Mouse (Mus musculus): ENCODE data around the gene Inpp5k. TPM values are rescaled to one million over a fixed set of nuclear protein-coding genes. Genes with fewer than 3 reads are reported as not detected.

The Inpp5k gene
- polyA plus RNA-seq, 1 experiment from 2014 or later, result 23.2 TPM

DNA sequence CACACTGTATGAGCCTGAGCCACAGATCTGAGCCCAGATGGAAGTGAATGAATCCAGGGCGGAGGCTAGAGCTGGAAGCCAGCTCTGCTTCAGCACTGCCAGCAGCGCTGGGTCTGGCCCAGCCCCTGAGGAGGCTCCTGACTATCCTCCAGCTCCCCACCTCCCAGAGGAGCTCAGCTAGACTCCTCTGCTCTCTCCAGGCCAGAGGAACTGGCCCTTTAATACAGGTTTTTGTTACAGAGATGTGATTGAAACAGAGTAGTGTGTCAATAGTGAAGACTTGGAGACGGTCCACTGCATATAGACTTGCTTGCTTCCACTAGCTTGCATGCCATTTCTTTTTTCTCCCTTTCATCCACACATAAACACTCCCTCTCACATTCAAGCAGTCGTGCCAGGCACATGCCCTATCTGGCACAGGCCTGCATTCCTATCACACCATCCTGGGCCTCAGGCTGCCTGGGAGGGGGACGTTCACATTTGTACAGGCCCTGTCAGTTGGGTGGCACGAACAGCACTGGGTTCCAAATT lies 17.0 kb downstream of the Inpp5k start:
- 65% methylated on average over 6 of the region's 6 CpGs for WGBS
- no peak overlapping the region for H3K27ac ChIP-seq

GRCm38 (mm10) chr11:75649155-75649561 lies 18.4 kb downstream of the Inpp5k start:
- peaks cover 7% of the 10 kb centered on the region for H3K36me3 ChIP-seq
- H3K9me3 ChIP-seq, result no peaks in the 10 kb centered on the region
- no peak overlapping the region for H3K9ac ChIP-seq
- no peak overlapping the region for H3K4me2 ChIP-seq
- peaks cover 19% of the 10 kb centered on the region for H3K27me3 ChIP-seq
- no peak overlapping the region for H3K4me3 ChIP-seq
- H3K27ac ChIP-seq, result peak overlapping the region; percentile 8; the same call in 1 of the 2 replicates
- ATAC-seq (ENCODE audit: insufficient number of reproducible peaks, insufficient read depth, low FRiP score, low TSS enrichment, low read depth), result no peak
- peaks cover 35% of the 10 kb centered on the region for H3K4me1 ChIP-seq
- WGBS, result 71% methylated on average over 4 of the region's 4 CpGs

More for the DNA sequence above, 17.0 kb downstream of the Inpp5k start:
- Histone ChIP-seq H3K4me2 (no peak overlapping the region), H3K4me1 (peaks cover 25% of the 10 kb centered on the region), H3K9ac (peak overlapping the region; percentile 44; the same call in 1 of the 2 replicates), H3K9me3 (no peaks in the 10 kb centered on the region), H3K36me3 (peaks cover 7% of the 10 kb centered on the region), H3K27me3 (peaks cover 7% of the 10 kb centered on the region; the same call in 1 of the 2 replicates), H3K4me3 (no peak overlapping the region)
- ATAC-seq (ENCODE audit: insufficient number of reproducible peaks, insufficient read depth, low FRiP score, low TSS enrichment, low read depth), result no peak

DNA sequence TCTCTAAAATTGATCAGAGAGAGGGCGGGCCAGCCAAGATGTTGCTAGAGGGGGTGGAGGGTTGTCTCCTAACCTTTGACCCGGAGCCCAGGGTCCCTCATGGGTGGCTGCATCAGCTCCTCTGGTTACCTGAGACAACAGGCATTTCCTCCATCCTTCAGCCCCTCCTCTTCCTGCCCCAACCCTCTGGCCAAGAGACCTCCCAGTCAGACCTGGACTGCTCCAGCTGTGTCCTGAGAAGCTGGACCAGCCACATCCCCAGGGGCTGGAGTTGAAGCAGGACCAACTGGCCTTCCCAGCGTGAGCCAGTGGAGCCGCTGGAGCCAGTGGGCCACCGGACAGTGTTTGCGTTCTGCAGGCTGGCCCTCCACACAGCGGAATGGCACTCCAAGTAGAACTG lies 19.5 kb downstream of the Inpp5k start, which contains the start of gene Myo1c:
Gene Myo1c (plus strand): TSS at position 194 of the 400 bp plus-strand sequence.
- Histone ChIP-seq H3K4me2 (peak within 1 kb of the TSS; percentile 78), H3K36me3 (peaks cover 5% of the 10 kb centered on the region; the same call in 1 of the 2 replicates), H3K27me3 (peaks cover 25% of the 10 kb centered on the region), H3K9ac (peak within 1 kb of the TSS; percentile 79), H3K9me3 (no peaks in the 10 kb centered on the region), H3K4me3 (peak within 1 kb of the TSS; percentile 60), H3K27ac (peak within 1 kb of the TSS; percentile 68), H3K4me1 (peaks cover 45% of the 10 kb centered on the region)
- no peak for ATAC-seq (ENCODE audit: insufficient number of reproducible peaks, insufficient read depth, low FRiP score, low TSS enrichment, low read depth)
- WGBS, result 66% methylated on average over 7 of the region's 7 CpGs

DNA sequence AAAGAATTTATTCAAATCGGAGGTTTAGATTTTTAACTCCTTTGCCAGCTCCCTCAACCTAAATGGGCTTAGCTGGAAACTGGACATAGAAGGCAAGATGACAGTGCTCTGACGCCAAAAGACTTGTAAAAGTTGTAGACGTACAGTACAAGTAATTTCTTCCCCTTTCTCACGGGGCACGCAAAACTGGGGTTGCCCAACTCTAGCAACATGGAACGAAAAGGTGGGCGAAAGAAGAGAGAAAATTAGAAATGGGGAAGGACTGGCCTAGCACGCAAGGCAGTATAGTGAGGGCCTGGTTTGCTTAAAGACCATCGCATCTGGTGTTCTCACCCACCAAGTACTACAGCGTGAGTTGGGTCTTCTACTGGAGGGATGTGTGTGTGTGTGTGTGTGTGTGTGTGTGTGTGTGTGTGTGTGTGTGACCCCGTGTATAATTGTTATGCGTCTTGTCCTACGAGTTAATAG lies 20.2 kb downstream of the Inpp5k start:
- peak overlapping the region; percentile 78 for H3K4me2 ChIP-seq
- H3K4me1 ChIP-seq, result peaks cover 45% of the 10 kb centered on the region
- ATAC-seq (ENCODE audit: insufficient number of reproducible peaks, insufficient read depth, low FRiP score, low TSS enrichment, low read depth), result no peak
- H3K4me3 ChIP-seq, result peak overlapping the region; percentile 60
- H3K9ac ChIP-seq, result peak overlapping the region; percentile 79
- 46% methylated on average over 13 of the region's 13 CpGs for WGBS
- no peaks in the 10 kb centered on the region for H3K9me3 ChIP-seq
- no peaks in the 10 kb centered on the region; the same call in 1 of the 2 replicates for H3K36me3 ChIP-seq
- peaks cover 25% of the 10 kb centered on the region for H3K27me3 ChIP-seq
- H3K27ac ChIP-seq, result peak overlapping the region; percentile 68

- peak; percentile 17; the same call in 1 of the 2 replicates for ATAC-seq (ENCODE audit: insufficient number of reproducible peaks, insufficient read depth, low FRiP score, low TSS enrichment, low read depth)
- Histone ChIP-seq H3K27ac (peak overlapping the region; percentile 68), H3K36me3 (no peaks in the 10 kb centered on the region; the same call in 1 of the 2 replicates), H3K27me3 (peaks cover 25% of the 10 kb centered on the region), H3K4me1 (peaks cover 49% of the 10 kb centered on the region), H3K4me2 (peak overlapping the region; percentile 78), H3K4me3 (peak overlapping the region; percentile 60), H3K9me3 (no peaks in the 10 kb centered on the region), H3K9ac (peak overlapping the region; percentile 79)
- under 1% methylated on average over 54 of the region's 54 CpGs for WGBS
Measured at GRCm38 (mm10) chr11:75651426-75652221, 20.8 kb downstream of the Inpp5k start.

GRCm38 (mm10) chr11:75652222-75652941 lies 21.6 kb downstream of the Inpp5k start:
- 22% methylated on average over 20 of the region's 20 CpGs for WGBS
- Histone ChIP-seq H3K9me3 (no peaks in the 10 kb centered on the region), H3K27ac (no peak overlapping the region), H3K4me3 (peak overlapping the region; percentile 60), H3K9ac (peak overlapping the region; percentile 79), H3K36me3 (no peaks in the 10 kb centered on the region; the same call in none of the 2 replicates), H3K4me1 (peaks cover 56% of the 10 kb centered on the region), H3K4me2 (peak overlapping the region; percentile 78), H3K27me3 (peaks cover 25% of the 10 kb centered on the region)
- ATAC-seq (ENCODE audit: insufficient number of reproducible peaks, insufficient read depth, low FRiP score, low TSS enrichment, low read depth), result no peak

DNA sequence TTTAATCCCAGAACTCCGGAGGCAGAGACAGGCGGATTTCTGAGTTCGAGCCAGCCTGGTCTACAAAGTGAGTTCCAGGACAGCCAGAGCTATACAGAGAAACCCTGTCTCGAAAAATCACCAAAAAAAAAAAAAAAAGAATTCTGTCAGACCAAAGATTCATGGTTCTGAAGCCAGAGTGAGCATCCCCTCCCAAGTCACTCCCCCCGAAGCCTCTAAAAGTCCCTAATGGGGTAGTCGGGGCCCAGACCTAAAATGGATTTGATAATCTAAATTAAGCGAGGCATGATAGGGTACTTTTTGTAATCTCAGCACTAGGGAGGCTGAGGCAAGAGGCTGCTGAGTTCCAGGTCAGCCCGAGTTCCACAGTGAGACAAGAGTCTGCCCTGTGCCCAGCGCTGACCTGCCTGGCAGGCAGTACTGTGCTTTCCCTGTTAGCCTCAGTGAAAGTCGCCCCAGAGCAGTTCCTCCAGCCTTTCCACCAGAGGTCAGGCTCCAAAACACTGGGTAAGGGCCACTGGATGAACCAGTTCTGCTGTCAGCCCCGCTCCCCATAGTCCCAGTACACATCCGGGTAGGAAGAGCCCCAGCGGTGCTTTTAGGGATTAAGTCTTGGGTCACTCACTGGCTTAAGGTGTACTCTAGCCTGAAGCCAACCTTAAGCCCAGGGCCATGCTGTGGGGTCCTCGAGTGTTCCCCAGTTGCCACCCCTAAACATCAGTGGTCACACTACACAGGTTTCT lies 22.3 kb downstream of the Inpp5k start:
- Histone ChIP-seq H3K9me3 (no peaks in the 10 kb centered on the region), H3K4me2 (peak overlapping the region; percentile 78), H3K9ac (no peak overlapping the region; the same call in 1 of the 2 replicates), H3K27ac (peak overlapping the region; percentile 49; the same call in 1 of the 2 replicates), H3K27me3 (peaks cover 25% of the 10 kb centered on the region), H3K4me1 (peaks cover 53% of the 10 kb centered on the region), H3K4me3 (peak overlapping the region; percentile 60), H3K36me3 (peaks cover 5% of the 10 kb centered on the region)
- 26% methylated on average over 14 of the region's 14 CpGs for WGBS
- ATAC-seq (ENCODE audit: insufficient number of reproducible peaks, insufficient read depth, low FRiP score, low TSS enrichment, low read depth), result no peak

DNA sequence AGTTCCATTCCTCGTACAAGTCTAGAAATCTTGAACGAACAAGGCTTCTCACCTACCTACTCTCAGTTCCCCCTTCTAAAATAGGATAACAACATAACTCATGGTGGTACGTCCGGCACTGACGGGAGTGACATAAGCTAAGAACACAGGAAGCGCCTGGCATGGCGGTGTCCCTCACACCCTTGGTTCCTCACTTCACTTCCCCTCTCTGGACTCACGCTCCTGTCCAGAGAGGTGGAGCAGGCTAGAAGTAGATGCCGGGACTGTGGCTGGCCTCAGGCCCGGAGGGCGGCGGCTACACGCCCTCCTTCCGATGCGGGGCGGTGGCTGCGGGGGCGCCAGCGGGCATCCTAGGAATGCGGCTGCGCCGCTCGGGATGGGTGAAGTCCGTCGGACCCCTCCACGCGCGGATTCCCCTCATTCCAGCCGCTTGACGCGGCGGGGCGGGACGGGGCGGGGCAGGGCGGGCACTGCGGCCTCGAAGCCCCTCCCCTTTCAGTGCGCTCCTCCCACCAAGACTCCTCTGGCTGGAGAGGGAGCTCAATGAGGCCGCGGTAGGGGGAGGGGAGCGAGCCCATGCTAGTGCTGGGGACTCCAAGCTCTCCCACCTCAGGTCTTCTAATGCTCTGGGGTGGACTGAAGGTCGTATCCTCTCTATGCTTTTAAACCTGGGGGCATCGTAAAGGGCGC lies 23.1 kb downstream of the Inpp5k start:
- peak; percentile 57; the same call in 1 of the 2 replicates for ATAC-seq (ENCODE audit: insufficient number of reproducible peaks, insufficient read depth, low FRiP score, low TSS enrichment, low read depth)
- H3K9me3 ChIP-seq, result no peaks in the 10 kb centered on the region
- H3K27ac ChIP-seq, result peak overlapping the region; percentile 49
- H3K4me1 ChIP-seq, result peaks cover 52% of the 10 kb centered on the region
- peak overlapping the region; percentile 67 for H3K9ac ChIP-seq
- H3K36me3 ChIP-seq, result peaks cover 13% of the 10 kb centered on the region
- 2% methylated on average over 44 of the region's 45 CpGs for WGBS
- peak overlapping the region; percentile 53 for H3K4me3 ChIP-seq
- H3K27me3 ChIP-seq, result peaks cover 25% of the 10 kb centered on the region
- H3K4me2 ChIP-seq, result peak overlapping the region; percentile 78

- ATAC-seq (ENCODE audit: insufficient number of reproducible peaks, insufficient read depth, low FRiP score, low TSS enrichment, low read depth), result no peak
- peaks cover 54% of the 10 kb centered on the region for H3K4me1 ChIP-seq
- H3K36me3 ChIP-seq, result peaks cover 18% of the 10 kb centered on the region
- peak overlapping the region; percentile 84 for H3K4me2 ChIP-seq
- H3K9ac ChIP-seq, result peak overlapping the region; percentile 67; the same call in 1 of the 2 replicates
- peaks cover 25% of the 10 kb centered on the region for H3K27me3 ChIP-seq
- H3K9me3 ChIP-seq, result no peaks in the 10 kb centered on the region
- peak overlapping the region; percentile 82 for H3K4me3 ChIP-seq
- H3K27ac ChIP-seq, result peak overlapping the region; percentile 77; the same call in 1 of the 2 replicates
- 41% methylated on average over 25 of the region's 25 CpGs for WGBS
Measured at GRCm38 (mm10) chr11:75654471-75655390, 23.9 kb downstream of the Inpp5k start.
